Mouse (Mus musculus) thymus, adult 2 months (tissue): ENCODE measurements around the gene Nsmce1.

Source experiments
- CTCF ChIP-seq: fragments of 200-500 bp; IDR thresholded peaks from 2 replicates; pipeline ENCODE4 v1.5.1; 2012; ENCODE audit warnings: mild to moderate bottlenecking, control low read depth, low read length, moderate library complexity, borderline replicate concordance; ENCODE audit not compliant: control insufficient read depth, poor library complexity, insufficient read depth; ENCODE audit errors: extremely low read depth
- POLR2A ChIP-seq: fragments of 200-500 bp; IDR thresholded peaks from 2 replicates; pipeline ENCODE4 v1.6.1; 2012; ENCODE audit warnings: mild to moderate bottlenecking, low read length, control low read depth, moderate library complexity; ENCODE audit not compliant: control insufficient read depth, poor library complexity, insufficient read depth; ENCODE audit errors: extremely low read depth

DNA sequence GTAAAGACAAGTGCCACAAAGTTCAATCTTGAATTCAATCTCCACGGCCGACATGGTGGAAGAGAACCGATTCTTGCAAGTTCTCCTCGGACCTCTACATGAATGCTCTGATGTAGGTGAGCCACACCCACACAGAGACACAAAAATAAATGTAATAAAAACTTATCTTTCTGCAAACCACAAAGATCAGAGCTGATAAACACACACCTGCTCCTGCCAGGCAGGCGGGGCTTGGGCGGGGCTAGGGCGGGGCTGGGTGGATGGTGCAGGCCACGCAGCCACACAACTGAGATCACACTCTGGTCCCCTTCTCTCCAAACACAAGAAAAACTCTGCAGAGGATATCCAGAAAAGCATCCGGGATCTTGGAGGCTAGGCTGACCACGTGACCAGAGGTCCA is 4.3 kb downstream of the Nsmce1 start:
- TF ChIP-seq CTCF (no peak), POLR2A (no peak)
